Mouse (Mus musculus): ENCODE results near the gene Il12b. TPM values are rescaled to one million over a fixed set of nuclear protein-coding genes. Genes with fewer than 3 reads are reported as not detected.

The Il12b gene
- polyA plus RNA-seq, 1 experiment: not detected

DNA sequence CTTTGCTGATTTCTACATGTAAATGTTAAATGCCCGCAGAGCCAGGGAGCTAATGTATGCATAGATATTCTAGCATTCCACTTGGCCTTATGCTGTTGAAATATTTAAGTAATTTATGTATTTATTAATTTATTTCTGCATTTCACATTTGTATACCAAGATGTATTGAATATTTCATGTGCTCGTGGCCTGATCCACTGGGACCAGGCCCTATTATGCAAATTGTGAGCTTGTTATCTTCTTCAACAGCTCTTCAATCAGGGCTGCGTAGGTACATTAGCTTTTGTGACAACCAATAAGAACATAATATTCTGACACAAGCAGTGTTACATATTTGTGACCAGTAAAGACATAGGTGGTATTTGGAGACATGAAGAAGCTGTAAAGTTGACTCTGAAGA, 13.5 kb downstream of the Il12b start:
- no peaks in the 10 kb centered on the region; the same call in 1 of the 2 replicates for H3K27me3 ChIP-seq (ENCODE audit: control insufficient read depth, insufficient read depth, low read length)
- no peak overlapping the region for H3K4me3 ChIP-seq (replicated peaks; ENCODE audit: insufficient read depth, low read depth, low read length)
- no peaks in the 10 kb centered on the region for H3K4me1 ChIP-seq (ENCODE audit: control insufficient read depth, insufficient read depth, low read length)
- TF ChIP-seq CTCF (IDR thresholded peaks at IDR 0.05; ENCODE audit: borderline replicate concordance, insufficient read depth, low read depth, low read length): no peak
- TF ChIP-seq POLR2A (IDR thresholded peaks at IDR 0.05; ENCODE audit: borderline replicate concordance, insufficient read depth, low read length): no peak
- no peak for DNase-seq
- H3K27ac ChIP-seq (ENCODE audit: insufficient read depth, low read length): no peak overlapping the region
- 95% methylated on average over 3 of the region's 3 CpGs for WGBS

DNA sequence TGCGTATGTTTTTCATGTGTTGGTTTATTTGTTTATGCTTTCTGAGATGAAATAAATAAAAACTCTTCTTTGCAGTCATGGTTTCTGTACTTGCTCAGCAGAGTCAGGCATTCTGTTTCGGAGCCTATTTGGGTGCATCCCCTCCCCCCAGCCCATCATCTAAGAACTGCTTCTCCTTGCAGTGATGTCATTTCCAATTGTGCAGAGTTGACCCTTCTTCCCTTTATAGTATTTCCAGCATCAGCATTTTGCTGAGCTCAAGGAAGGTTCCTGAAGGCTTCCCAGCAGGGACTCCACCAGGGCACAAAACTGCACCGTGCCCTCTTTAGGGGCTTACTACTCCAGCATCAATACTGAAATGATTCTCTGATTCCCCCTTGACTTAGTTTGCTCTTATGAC, 14.7 kb downstream of the Il12b start:
- Histone ChIP-seq H3K27ac (ENCODE audit: insufficient read depth, low read length) (no peak overlapping the region), H3K4me3 (replicated peaks; ENCODE audit: insufficient read depth, low read depth, low read length) (no peak overlapping the region), H3K27me3 (ENCODE audit: control insufficient read depth, insufficient read depth, low read length) (no peaks in the 10 kb centered on the region; the same call in 1 of the 2 replicates), H3K4me1 (ENCODE audit: control insufficient read depth, insufficient read depth, low read length) (no peaks in the 10 kb centered on the region)
- no peak for DNase-seq
- no peak for TF ChIP-seq POLR2A (IDR thresholded peaks at IDR 0.05; ENCODE audit: borderline replicate concordance, insufficient read depth, low read length)
- WGBS: 77% methylated on average over 3 of the region's 3 CpGs

DNA sequence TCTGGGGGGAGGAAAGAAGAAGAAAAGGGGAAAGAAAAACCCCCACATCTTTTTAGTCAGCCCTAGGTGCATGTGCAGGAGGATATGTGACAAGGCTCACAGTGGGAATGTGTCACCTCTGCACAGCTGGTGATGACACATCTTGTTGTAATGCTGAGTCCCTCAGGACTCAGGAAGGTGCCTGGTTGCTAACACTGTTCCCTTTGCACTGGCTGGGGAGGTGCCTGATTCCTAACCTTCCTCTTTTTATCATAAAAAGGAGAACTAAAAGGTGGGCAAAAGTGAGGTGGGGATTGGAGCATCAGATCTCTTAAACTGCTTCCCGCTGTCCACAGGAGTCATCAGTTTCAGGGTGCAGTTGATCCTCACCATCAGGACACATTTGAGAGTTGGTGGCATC, 17.5 kb downstream of the Il12b start:
- 87% methylated on average over 1 of the region's 1 CpGs for WGBS

DNA sequence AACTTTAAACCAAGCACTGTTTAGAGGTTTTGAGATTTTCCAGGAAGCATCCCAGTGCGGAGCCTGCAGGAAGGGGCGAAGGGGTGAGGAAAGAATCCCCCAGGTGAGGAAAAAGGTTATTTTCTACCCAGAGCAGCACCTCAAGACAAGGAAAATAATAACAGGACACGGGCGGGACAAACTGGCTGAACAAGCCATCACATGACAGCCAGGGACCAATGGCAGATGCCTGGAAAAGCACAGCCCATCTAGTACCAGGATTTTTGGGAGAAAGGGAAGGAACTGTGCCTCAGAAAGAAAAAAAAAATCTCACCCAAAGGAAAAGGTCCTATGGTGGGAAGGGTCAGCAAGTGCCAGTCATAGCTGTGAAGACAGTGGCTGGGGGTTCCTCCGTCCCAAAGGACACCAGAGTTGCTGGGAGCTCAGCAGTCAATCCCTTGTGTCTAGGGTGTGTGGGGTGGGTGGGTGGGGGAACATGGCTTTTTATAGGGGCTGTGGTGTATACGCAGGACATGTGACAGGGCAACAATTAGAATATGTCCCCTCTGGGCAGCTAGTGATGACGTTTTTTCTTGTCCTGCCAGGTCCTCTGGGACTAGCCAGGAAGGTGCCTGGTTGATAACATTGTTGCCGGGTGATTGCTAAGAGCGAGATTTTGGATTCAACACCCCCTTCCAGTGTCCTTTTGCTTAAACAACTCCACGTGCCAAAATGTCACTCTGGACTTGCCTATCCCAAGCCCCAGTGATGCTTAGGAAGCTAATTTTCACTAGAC, 22.7 kb downstream of the Il12b start:
- H3K27ac ChIP-seq (ENCODE audit: insufficient read depth, low read length): no peak overlapping the region
- no peaks in the 10 kb centered on the region for H3K27me3 ChIP-seq (ENCODE audit: control insufficient read depth, insufficient read depth, low read length)
- H3K4me1 ChIP-seq (ENCODE audit: control insufficient read depth, insufficient read depth, low read length): no peaks in the 10 kb centered on the region
- TF ChIP-seq POLR2A (IDR thresholded peaks at IDR 0.05; ENCODE audit: borderline replicate concordance, insufficient read depth, low read length): no peak
- no peak for TF ChIP-seq CTCF (IDR thresholded peaks at IDR 0.05; ENCODE audit: borderline replicate concordance, insufficient read depth, low read depth, low read length)
- no peak overlapping the region for H3K4me3 ChIP-seq (replicated peaks; ENCODE audit: insufficient read depth, low read depth, low read length)
- 60% methylated on average over 10 of the region's 10 CpGs for WGBS
- DNase-seq: no peak

More for the DNA sequence above, 17.5 kb downstream of the Il12b start:
- Histone ChIP-seq H3K27me3 (ENCODE audit: control insufficient read depth, insufficient read depth, low read length) (no peaks in the 10 kb centered on the region), H3K4me1 (ENCODE audit: control insufficient read depth, insufficient read depth, low read length) (no peaks in the 10 kb centered on the region), H3K27ac (ENCODE audit: insufficient read depth, low read length) (no peak overlapping the region), H3K4me3 (replicated peaks; ENCODE audit: insufficient read depth, low read depth, low read length) (no peak overlapping the region)
- no peak for DNase-seq
- no peak for TF ChIP-seq CTCF (IDR thresholded peaks at IDR 0.05; ENCODE audit: borderline replicate concordance, insufficient read depth, low read depth, low read length)
- no peak for TF ChIP-seq POLR2A (IDR thresholded peaks at IDR 0.05; ENCODE audit: borderline replicate concordance, insufficient read depth, low read length)

DNA sequence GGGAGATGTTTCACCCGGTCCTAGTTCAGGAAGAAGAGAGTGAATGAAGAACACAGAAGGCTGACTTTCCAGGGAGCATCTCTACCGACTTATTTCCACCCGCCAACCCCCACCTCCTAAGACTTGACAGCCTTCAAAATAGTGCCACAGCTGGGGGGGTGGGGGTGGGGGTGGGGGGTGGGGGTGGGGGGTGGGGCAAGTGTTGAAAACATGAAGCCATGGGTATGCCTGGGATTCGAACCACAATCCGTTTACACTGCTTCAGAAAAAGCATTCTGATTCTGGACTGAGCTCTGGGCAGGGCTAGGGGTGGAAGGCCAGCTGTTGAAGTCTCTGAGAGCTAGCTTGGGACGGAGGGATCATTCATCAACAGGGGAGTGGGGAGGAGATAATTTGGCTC, 23.4 kb downstream of the Il12b start:
- Histone ChIP-seq H3K4me1 (ENCODE audit: control insufficient read depth, insufficient read depth, low read length) (no peaks in the 10 kb centered on the region), H3K27me3 (ENCODE audit: control insufficient read depth, insufficient read depth, low read length) (no peaks in the 10 kb centered on the region), H3K27ac (ENCODE audit: insufficient read depth, low read length) (no peak overlapping the region), H3K4me3 (replicated peaks; ENCODE audit: insufficient read depth, low read depth, low read length) (no peak overlapping the region)
- DNase-seq: no peak
- 42% methylated on average over 6 of the region's 6 CpGs for WGBS
- TF ChIP-seq CTCF (IDR thresholded peaks at IDR 0.05; ENCODE audit: borderline replicate concordance, insufficient read depth, low read depth, low read length): no peak
- TF ChIP-seq POLR2A (IDR thresholded peaks at IDR 0.05; ENCODE audit: borderline replicate concordance, insufficient read depth, low read length): no peak

DNA sequence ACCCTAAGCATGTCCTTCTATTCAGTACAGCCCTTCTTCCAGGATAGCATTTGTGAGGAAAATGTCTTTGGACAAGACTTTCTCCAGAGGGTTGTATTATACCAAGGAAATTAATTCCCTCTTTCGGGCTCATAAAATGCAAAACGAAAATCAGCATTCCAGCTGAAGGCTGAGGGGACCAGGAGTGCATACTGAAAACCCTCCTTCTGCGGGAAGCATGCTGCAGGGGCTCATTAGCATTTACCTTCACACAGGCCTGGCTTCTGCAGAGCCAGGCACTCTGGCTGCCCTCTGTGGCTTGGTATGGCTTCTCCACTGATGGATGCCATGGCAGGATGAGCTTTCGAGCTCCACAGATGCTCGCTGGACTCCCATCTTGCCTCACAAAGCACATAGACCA, 24.1 kb downstream of the Il12b start:
- TF ChIP-seq CTCF (IDR thresholded peaks at IDR 0.05; ENCODE audit: borderline replicate concordance, insufficient read depth, low read depth, low read length) (no peak), POLR2A (IDR thresholded peaks at IDR 0.05; ENCODE audit: borderline replicate concordance, insufficient read depth, low read length) (no peak)
- Histone ChIP-seq H3K27me3 (ENCODE audit: control insufficient read depth, insufficient read depth, low read length) (no peaks in the 10 kb centered on the region), H3K4me1 (ENCODE audit: control insufficient read depth, insufficient read depth, low read length) (no peaks in the 10 kb centered on the region), H3K4me3 (replicated peaks; ENCODE audit: insufficient read depth, low read depth, low read length) (no peak overlapping the region), H3K27ac (ENCODE audit: insufficient read depth, low read length) (no peak overlapping the region)
- WGBS: 70% methylated on average over 5 of the region's 5 CpGs
- DNase-seq: no peak

DNA sequence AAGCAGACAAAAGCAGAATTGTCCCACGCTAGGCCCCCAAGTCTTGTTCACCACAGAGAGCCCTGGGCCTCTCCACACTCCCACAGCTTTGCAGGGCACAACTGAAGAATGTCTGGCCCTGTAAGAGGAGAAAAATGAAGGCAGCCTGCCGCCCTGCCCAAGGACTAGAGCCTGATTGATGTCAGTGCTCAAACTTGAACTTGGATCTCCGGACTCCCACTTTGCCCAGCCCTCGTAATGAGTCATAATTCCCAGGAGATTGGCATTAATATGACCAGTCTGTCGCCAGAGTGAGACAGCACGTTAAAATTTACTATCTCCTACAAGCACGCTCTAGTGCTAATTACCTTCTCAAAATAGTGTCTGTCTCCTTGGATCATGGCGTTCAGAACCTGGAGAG, 25.1 kb downstream of the Il12b start:
- Histone ChIP-seq H3K27me3 (ENCODE audit: control insufficient read depth, insufficient read depth, low read length) (no peaks in the 10 kb centered on the region), H3K27ac (ENCODE audit: insufficient read depth, low read length) (no peak overlapping the region), H3K4me1 (ENCODE audit: control insufficient read depth, insufficient read depth, low read length) (no peaks in the 10 kb centered on the region), H3K4me3 (replicated peaks; ENCODE audit: insufficient read depth, low read depth, low read length) (no peak overlapping the region)
- DNase-seq: no peak
- 74% methylated on average over 8 of the region's 8 CpGs for WGBS
- TF ChIP-seq POLR2A (IDR thresholded peaks at IDR 0.05; ENCODE audit: borderline replicate concordance, insufficient read depth, low read length) (no peak), CTCF (IDR thresholded peaks at IDR 0.05; ENCODE audit: borderline replicate concordance, insufficient read depth, low read depth, low read length) (no peak)

GRCm38 (mm10) chr11:44425626-44426025, 25.8 kb downstream of the Il12b start:
- no peak for DNase-seq
- Histone ChIP-seq H3K4me3 (replicated peaks; ENCODE audit: insufficient read depth, low read depth, low read length) (no peak overlapping the region), H3K27me3 (ENCODE audit: control insufficient read depth, insufficient read depth, low read length) (no peaks in the 10 kb centered on the region), H3K4me1 (ENCODE audit: control insufficient read depth, insufficient read depth, low read length) (no peaks in the 10 kb centered on the region), H3K27ac (ENCODE audit: insufficient read depth, low read length) (no peak overlapping the region)
- WGBS: 73% methylated on average over 6 of the region's 6 CpGs
- TF ChIP-seq POLR2A (IDR thresholded peaks at IDR 0.05; ENCODE audit: borderline replicate concordance, insufficient read depth, low read length) (no peak), CTCF (IDR thresholded peaks at IDR 0.05; ENCODE audit: borderline replicate concordance, insufficient read depth, low read depth, low read length) (no peak)

Data from cerebellum, adult 2 months (tissue).